Mouse (Mus musculus) olfactory bulb, adult 2 months (tissue): ENCODE results near the gene Plekhm3.

ENCODE experiments used
- CTCF ChIP-seq: fragments of 200-500 bp; IDR thresholded peaks from 2 replicates; pipeline ENCODE4 v1.5.1; 2012; ENCODE audit warnings: low read depth, mild to moderate bottlenecking, low read length, moderate library complexity; ENCODE audit not compliant: insufficient read depth
- POLR2A ChIP-seq: fragments of 200-500 bp; IDR thresholded peaks from 2 replicates; pipeline ENCODE4 v1.6.1; 2012; ENCODE audit warnings: mild to moderate bottlenecking, low read depth, low read length, moderate library complexity; ENCODE audit not compliant: insufficient read depth

- TF ChIP-seq POLR2A: no peak
- no peak for TF ChIP-seq CTCF
Observed at GRCm38 (mm10) chr1:64902804-64903203, 53.8 kb downstream of the Plekhm3 start.
